Mouse (Mus musculus): ENCODE results near the gene Muc1. TPM values are rescaled to one million over a fixed set of nuclear protein-coding genes. Genes with fewer than 3 reads are reported as not detected.

Muc1 gene
- total and polyA plus RNA-seq, 3 experiments = 0.04 to 1.1 TPM; not detected in 1

- peak; percentile 78 for TF ChIP-seq HCFC1 (IDR thresholded peaks at IDR 0.05; ENCODE audit: low read depth, low read length)
- peak; percentile 85 to 90 for TF ChIP-seq POLR2A (IDR thresholded peaks at IDR 0.05; ENCODE audit: control insufficient read depth in 1 of 2, insufficient read depth in 1 of 2, low read depth in 1 of 2, low read length in 2 of 2, poor library complexity in 1 of 2)
- 0 out of 2 replicates have a peak, but pooled peaks have one; percentile 35 for TF ChIP-seq USF1 (IDR thresholded peaks at IDR 0.05; ENCODE audit: low read depth, low read length)
- TF ChIP-seq POLR2AphosphoS2 (IDR thresholded peaks at IDR 0.05; ENCODE audit: low read length) = peak; percentile 91
- peak; percentile 66 for TF ChIP-seq ZMIZ1 (IDR thresholded peaks at IDR 0.05; ENCODE audit: low read depth, low read length)
- peak in 2 of 3 experiments; percentile 51 to 70; a peak in 4 of 6 replicates for TF ChIP-seq CTCF (IDR thresholded peaks at IDR 0.05 in 2 of 3, conservative IDR thresholded peaks at IDR 0.05 in 1 of 3; ENCODE audit: control insufficient read depth in 1 of 3, insufficient read depth in 1 of 3, low read depth in 2 of 3, low read length in 3 of 3, poor library complexity in 1 of 3, severe bottlenecking in 1 of 3)
- TF ChIP-seq CHD2 (IDR thresholded peaks at IDR 0.05; ENCODE audit: low read length) = no peak
- TF ChIP-seq RAD21 (IDR thresholded peaks at IDR 0.05; ENCODE audit: low read depth, low read length) = no peak
- peak; percentile 82 for TF ChIP-seq ELF1 (IDR thresholded peaks at IDR 0.05; ENCODE audit: low read depth, low read length)
- peak; percentile 88 for TF ChIP-seq MYC (IDR thresholded peaks at IDR 0.05; ENCODE audit: low read depth, low read length)
- TF ChIP-seq JUND (IDR thresholded peaks at IDR 0.05; ENCODE audit: low read depth, low read length) = no peak
- TF ChIP-seq MAX (IDR thresholded peaks at IDR 0.05; ENCODE audit: low read length) = peak; percentile 88
- no peak for TF ChIP-seq ZC3H11A (IDR thresholded peaks at IDR 0.05; ENCODE audit: low read depth, low read length)
- no peak for TF ChIP-seq ZNF384 (IDR thresholded peaks at IDR 0.05; ENCODE audit: low read depth, low read length)
- no peak for TF ChIP-seq USF2 (IDR thresholded peaks at IDR 0.05; ENCODE audit: borderline replicate concordance in 1 of 2, insufficient read depth in 1 of 2, low read depth in 1 of 2, low read length in 2 of 2)
- TF ChIP-seq TBP (IDR thresholded peaks at IDR 0.05; ENCODE audit: low read depth, low read length) = peak; percentile 22
Observed at GRCm38 (mm10) chr3:89270051-89270755, 41.3 kb downstream of the Muc1 start, which contains the start of gene Slc50a1 (continued).

- Histone ChIP-seq H3K27ac (ENCODE audit: control insufficient read depth, low read depth, low read length) (no peak overlapping the region), H3K4me3 (ENCODE audit: control insufficient read depth in 1 of 2, insufficient read depth in 1 of 2, low read depth in 2 of 2, low read length in 2 of 2) (peak overlapping the region in 1 of 2 experiments; percentile 78; a peak in 2 of 4 replicates), H3K4me1 (ENCODE audit: control insufficient read depth in 1 of 2, insufficient read depth in 2 of 2, low read length in 2 of 2) (peaks cover 3 to 30% of the 10 kb centered on the region in 2 experiments), H3K9me3 (replicated peaks; ENCODE audit: insufficient read depth, low read length) (no peaks in the 10 kb centered on the region), H3K27me3 (ENCODE audit: control insufficient read depth in 1 of 2, insufficient read depth in 2 of 2, low read length in 2 of 2) (peaks cover 0 to 2% of the 10 kb centered on the region in 2 experiments; a peak in 1 of 4 replicates), H3K9ac (ENCODE audit: control insufficient read depth, low read depth, low read length, poor library complexity, severe bottlenecking) (peak overlapping the region; percentile 76), H3K79me2 (ENCODE audit: control insufficient read depth, insufficient read depth, low read length, poor library complexity) (peaks cover 4% of the 10 kb centered on the region; the same call in 1 of the 2 replicates), H3K36me3 (ENCODE audit: control insufficient read depth in 1 of 2, insufficient read depth in 2 of 2, low read length in 2 of 2) (peaks cover 0 to 16% of the 10 kb centered on the region in 2 experiments; a peak in 2 of 4 replicates)
- no peak for DNase-seq (ENCODE audit: low read depth, low spot score)
- TF ChIP-seq CHD2 (IDR thresholded peaks at IDR 0.05; ENCODE audit: low read length) (no peak), EP300 (IDR thresholded peaks at IDR 0.05; ENCODE audit: low read depth in 1 of 2, low read length in 2 of 2) (no peak), MXI1 (IDR thresholded peaks at IDR 0.05; ENCODE audit: low read depth, low read length) (no peak), RAD21 (IDR thresholded peaks at IDR 0.05; ENCODE audit: low read depth, low read length) (no peak), ELF1 (IDR thresholded peaks at IDR 0.05; ENCODE audit: low read depth, low read length) (no peak), GABPA (IDR thresholded peaks at IDR 0.05; ENCODE audit: low read depth, low read length) (no peak), TAL1 (IDR thresholded peaks at IDR 0.05; ENCODE audit: low read length) (no peak), KAT2A (conservative IDR thresholded peaks at IDR 0.05; ENCODE audit: low read depth, low read length) (no peak), MEF2A (IDR thresholded peaks at IDR 0.05; ENCODE audit: extremely low read depth, insufficient replicate concordance, low read depth, low read length, poor library complexity, severe bottlenecking) (no peak), USF1 (IDR thresholded peaks at IDR 0.05; ENCODE audit: low read depth, low read length) (no peak), NRF1 (IDR thresholded peaks at IDR 0.05; ENCODE audit: insufficient read depth, low read depth, low read length, poor library complexity, severe bottlenecking) (no peak), ZKSCAN1 (IDR thresholded peaks at IDR 0.05; ENCODE audit: low read depth, low read length) (no peak), HCFC1 (IDR thresholded peaks at IDR 0.05; ENCODE audit: low read depth, low read length) (no peak), ZC3H11A (IDR thresholded peaks at IDR 0.05; ENCODE audit: low read depth, low read length) (no peak), NELFE (IDR thresholded peaks at IDR 0.05; ENCODE audit: low read depth, low read length) (no peak), POLR2AphosphoS5 (IDR thresholded peaks at IDR 0.05; ENCODE audit: borderline replicate concordance, low read depth, low read length) (no peak), CHD1 (IDR thresholded peaks at IDR 0.05; ENCODE audit: low read depth, low read length) (no peak), MAZ (IDR thresholded peaks at IDR 0.05; ENCODE audit: low read depth, low read length) (no peak)
Observed at GRCm38 (mm10) chr3:89270891-89271290, 42.0 kb downstream of the Muc1 start.
